Mouse (Mus musculus) olfactory bulb, adult 2 months (tissue): ENCODE measurements around the gene March1. TPM values are rescaled to one million over a fixed set of nuclear protein-coding genes. Genes with fewer than 3 reads are reported as not detected.
"Not testable (repeated sequence)": the region's sequence is repeated elsewhere in the genome, so short reads cannot be mapped to it uniquely, and the experiment has no call there.

Experiments used
- H3K27ac ChIP-seq: fragments of 200-500 bp; 2 replicates; pipeline ENCODE4 v1.5.1; 2012; ENCODE audit warnings: low read depth, low read length; ENCODE audit not compliant: insufficient read depth
- H3K4me1 ChIP-seq: fragments of 200-500 bp; 2 replicates; pipeline ENCODE4 v1.6.1; 2012; ENCODE audit warnings: low read length; ENCODE audit not compliant: control insufficient read depth, insufficient read depth
- H3K4me3 ChIP-seq: fragments of 200-500 bp; 2 replicates; pipeline ENCODE4 v1.5.1; 2012; ENCODE audit warnings: mild to moderate bottlenecking, low read depth, low read length, moderate library complexity; ENCODE audit not compliant: insufficient read depth
- CTCF ChIP-seq: fragments of 200-500 bp; IDR thresholded peaks from 2 replicates; pipeline ENCODE4 v1.5.1; 2012; ENCODE audit warnings: low read depth, mild to moderate bottlenecking, low read length, moderate library complexity; ENCODE audit not compliant: insufficient read depth
- POLR2A ChIP-seq: fragments of 200-500 bp; IDR thresholded peaks from 2 replicates; pipeline ENCODE4 v1.6.1; 2012; ENCODE audit warnings: mild to moderate bottlenecking, low read depth, low read length, moderate library complexity; ENCODE audit not compliant: insufficient read depth
- WGBS: fragments of 180-500 bp; shearing (Covaris S2); methylation state at CpG from one replicate; pipeline ENCODE4 v1.1.7; 2018; 5-methylcytosine and 5-hydroxymethylcytosine counted together
- polyA plus RNA-seq: library from polyadenylated mRNA; stranded (reverse); fragments of >200 nt; gene quantifications from 2 replicates; pipeline ENCODE4 v1.2.4, GENCODE M21; 2012; ENCODE audit warnings: low replicate concordance; ENCODE audit not compliant: missing spikeins, insufficient read depth, insufficient read length

Gene March1
- polyA plus RNA-seq, 1 experiment = not detected

GRCm38 (mm10) chr8:66391554-66391953, 773.9 kb downstream of the March1 start:
- TF ChIP-seq POLR2A (no peak), CTCF (no peak)
- Histone ChIP-seq H3K27ac (no peak overlapping the region), H3K4me3 (no peak overlapping the region), H3K4me1 (no peaks in the 10 kb centered on the region)
- WGBS = 90% methylated on average over 5 of the region's 5 CpGs

- TF ChIP-seq CTCF (no peak), POLR2A (no peak)
- H3K4me3 ChIP-seq = no peak overlapping the region
- no peak overlapping the region for H3K27ac ChIP-seq
- no peaks in the 10 kb centered on the region for H3K4me1 ChIP-seq
Observed at GRCm38 (mm10) chr8:66392900-66393299, 775.2 kb downstream of the March1 start.

- H3K4me1 ChIP-seq = no peaks in the 10 kb centered on the region
- H3K4me3 ChIP-seq = no peak overlapping the region
- 69% methylated on average over 3 of the region's 3 CpGs for WGBS
- no peak for TF ChIP-seq CTCF
- no peak for TF ChIP-seq POLR2A
- no peak overlapping the region for H3K27ac ChIP-seq
Observed at GRCm38 (mm10) chr8:66394148-66394547, 776.4 kb downstream of the March1 start.

GRCm38 (mm10) chr8:66397811-66398210, 780.1 kb downstream of the March1 start:
- Histone ChIP-seq H3K27ac (no peak overlapping the region), H3K4me3 (no peak overlapping the region), H3K4me1 (no peaks in the 10 kb centered on the region)
- no peak for TF ChIP-seq POLR2A
- TF ChIP-seq CTCF = no peak

- Histone ChIP-seq H3K27ac (no peak overlapping the region), H3K4me3 (no peak overlapping the region), H3K4me1 (no peaks in the 10 kb centered on the region)
- WGBS = 95% methylated on average over 1 of the region's 1 CpGs
- no peak for TF ChIP-seq POLR2A
Observed at GRCm38 (mm10) chr8:66400050-66400449, 782.4 kb downstream of the March1 start.

- H3K27ac ChIP-seq = no peak overlapping the region
- H3K4me1 ChIP-seq = no peaks in the 10 kb centered on the region
- TF ChIP-seq CTCF = no peak
- no peak for TF ChIP-seq POLR2A
- WGBS = 52% methylated on average over 2 of the region's 2 CpGs
- H3K4me3 ChIP-seq = no peak overlapping the region
Observed at GRCm38 (mm10) chr8:66404711-66405414, 787.2 kb downstream of the March1 start.

- not testable (repeated sequence) for H3K27ac ChIP-seq, H3K4me1 ChIP-seq
- 77% methylated on average over 4 of the region's 4 CpGs for WGBS
Observed at GRCm38 (mm10) chr8:66405796-66406195, 788.1 kb downstream of the March1 start.

GRCm38 (mm10) chr8:66406596-66407361, 789.1 kb downstream of the March1 start:
- no peak for TF ChIP-seq POLR2A
- TF ChIP-seq CTCF = no peak
- no peaks in the 10 kb centered on the region for H3K4me1 ChIP-seq
- no peak overlapping the region for H3K4me3 ChIP-seq
- no peak overlapping the region for H3K27ac ChIP-seq
- WGBS = 87% methylated on average over 6 of the region's 6 CpGs

More at GRCm38 (mm10) chr8:66405796-66406195, 788.1 kb downstream of the March1 start:
- H3K4me3 ChIP-seq = not testable (repeated sequence)

- TF ChIP-seq CTCF (no peak), POLR2A (no peak)
- no peak overlapping the region for H3K4me3 ChIP-seq
- H3K4me1 ChIP-seq = no peaks in the 10 kb centered on the region
- 89% methylated on average over 9 of the region's 9 CpGs for WGBS
- no peak overlapping the region for H3K27ac ChIP-seq
Observed at GRCm38 (mm10) chr8:66410080-66410615, 792.4 kb downstream of the March1 start.
